Mouse (Mus musculus): ENCODE results near the gene Tmem11.

GRCm38 (mm10) chr11:60890286-60890685, 11.2 kb upstream of the Tmem11 start:
- no peak for TF ChIP-seq TAL1 (IDR thresholded peaks at IDR 0.05; ENCODE audit: low read length)
- no peak for TF ChIP-seq GATA1 (IDR thresholded peaks at IDR 0.05; ENCODE audit: low read length)
